Mouse (Mus musculus): ENCODE measurements around the gene Cxcr1. TPM values are rescaled to one million over a fixed set of nuclear protein-coding genes. Genes with fewer than 3 reads are reported as not detected.

The Cxcr1 gene
- total RNA-seq (2023) = not detected

GRCm38 (mm10) chr1:74194445-74194844 is at the start of gene Cxcr1:
Gene Cxcr1, minus strand, starts transcription at chr1:74194631.

GRCm38 (mm10) chr1:74235938-74236589 is 41.6 kb upstream of the Cxcr1 start, which contains the start of gene Arpc2:
Gene Arpc2, plus strand, starts transcription at chr1:74236084.

GRCm38 (mm10) chr1:74153461-74154184 is 40.8 kb downstream of the Cxcr1 start, which contains the start of gene Cxcr2:
Gene Cxcr2, plus strand, starts transcription at chr1:74153989.

Other genes with a start within 250 kb of the Cxcr1 start
- gene Tns1, start 70.2 kb downstream of the Cxcr1 start, total RNA-seq (2023) = 10 to 100 TPM; 31.5 to 44.8 TPM
- gene Rufy4, start 69.1 kb downstream of the Cxcr1 start, total RNA-seq (2023) = not detected
- gene Cxcr2, start 40.6 kb downstream of the Cxcr1 start, total RNA-seq (2023) = under 1 TPM; 0.27 to 0.81 TPM
- gene Arpc2, start 41.5 kb upstream of the Cxcr1 start, total RNA-seq (2023) = 100 to 1,000 TPM; 710 to 723 TPM
- gene Gpbar1, start 83.9 kb upstream of the Cxcr1 start, total RNA-seq (2023) = under 1 TPM; 0.63 to 0.85 TPM
- 100 to 1,000 TPM; 118 to 129 TPM for gene Aamp, start 90.1 kb upstream of the Cxcr1 start, total RNA-seq (2023)
- gene Pnkd, start 90.3 kb upstream of the Cxcr1 start, total RNA-seq (2023) = 10 to 100 TPM; 16.8 to 17.0 TPM
- gene Tmbim1, start 111.0 kb upstream of the Cxcr1 start, total RNA-seq (2023) = 10 to 100 TPM; 66.7 to 88.5 TPM
- gene Catip, start 167.5 kb upstream of the Cxcr1 start, total RNA-seq (2023) = under 1 TPM; 0.49 to 0.76 TPM
- 100 to 1,000 TPM; 616 to 632 TPM for gene Slc11a1, start 180.6 kb upstream of the Cxcr1 start, total RNA-seq (2023)
- 100 to 1,000 TPM; 136 to 144 TPM for gene Ctdsp1, start 196.9 kb upstream of the Cxcr1 start, total RNA-seq (2023)
- gene Vil1, start 214.7 kb upstream of the Cxcr1 start, total RNA-seq (2023) = under 1 TPM in 1 of 2 experiments, not detected in 1; 1.00 TPM

Measured in monocyte, adult 59 days (primary cell).